Mouse (Mus musculus): ENCODE data around the gene Kcne2. TPM values are rescaled to one million over a fixed set of nuclear protein-coding genes. Genes with fewer than 3 reads are reported as not detected.

Gene Kcne2
- polyA plus RNA-seq, 1 experiment from 2014 or later, result 47.5 TPM

GRCm38 (mm10) chr16:92346297-92346916 lies 54.2 kb downstream of the Kcne2 start:
- Histone ChIP-seq H3K4me1 (ENCODE audit: insufficient read depth, low read depth, low read length) (peaks cover 4% of the 10 kb centered on the region; the same call in 1 of the 2 replicates), H3K27me3 (replicated peaks; ENCODE audit: insufficient read depth, low read length) (no peaks in the 10 kb centered on the region), H3K4me2 (replicated peaks; ENCODE audit: low read depth, low read length) (no peak overlapping the region), H3K9ac (replicated peaks; ENCODE audit: low read depth) (no peak overlapping the region), H3K36me3 (ENCODE audit: insufficient read depth, low read length) (no peaks in the 10 kb centered on the region), H3K27ac (ENCODE audit: low read length) (no peak overlapping the region), H3K4me3 (ENCODE audit: low read depth, low read length) (no peak overlapping the region), H3K9me3 (ENCODE audit: low read length) (no peaks in the 10 kb centered on the region)
- TF ChIP-seq EP300 (IDR thresholded peaks at IDR 0.05), result no peak
- no peak for TF ChIP-seq CTCF (IDR thresholded peaks at IDR 0.05)
- DNase-seq (ENCODE audit: low spot score), result no peak
- ATAC-seq, result no peak
- WGBS, result 66% methylated on average over 13 of the region's 13 CpGs

Other genes with a start within 250 kb of the Kcne2 start
- gene Mrps6, start 234.1 kb upstream of the Kcne2 start, polyA plus RNA-seq (2015; fragmentation: Nextera tagmentation; extraction: Ambion mirVana), result 69.0 and 77.3 TPM in 2 replicates
- gene Gm49711, start 234.1 kb upstream of the Kcne2 start, polyA plus RNA-seq (2015; fragmentation: Nextera tagmentation; extraction: Ambion mirVana), result 0.11 TPM in 1 of 2 replicates, not detected in the other
- gene Slc5a3, start 234.1 kb upstream of the Kcne2 start, polyA plus RNA-seq (2015; fragmentation: Nextera tagmentation; extraction: Ambion mirVana), result 2.5 and 2.9 TPM in 2 replicates
- 131 and 132 TPM in 2 replicates for gene Smim11, start 8.9 kb downstream of the Kcne2 start, polyA plus RNA-seq (2015; fragmentation: Nextera tagmentation; extraction: Ambion mirVana)
- not detected in 2 replicates for gene Fam243, start 29.1 kb downstream of the Kcne2 start, polyA plus RNA-seq (2015; fragmentation: Nextera tagmentation; extraction: Ambion mirVana)
- 0.14 TPM in 1 of 2 replicates, not detected in the other for gene Kcne1, start 67.1 kb downstream of the Kcne2 start, polyA plus RNA-seq (2015; fragmentation: Nextera tagmentation; extraction: Ambion mirVana)
- 54.7 and 56.1 TPM in 2 replicates for gene Rcan1, start 178.5 kb downstream of the Kcne2 start, polyA plus RNA-seq (2015; fragmentation: Nextera tagmentation; extraction: Ambion mirVana)
- gene Clic6, start 193.3 kb downstream of the Kcne2 start, polyA plus RNA-seq (2015; fragmentation: Nextera tagmentation; extraction: Ambion mirVana), result 14.5 and 16.4 TPM in 2 replicates

All from lung, postnatal 0 days (tissue).